Mouse (Mus musculus) brain, embryonic 18.5 days (tissue): ENCODE measurements around the gene Olfr1362.

Experiments
- DNase-seq: peaks from one replicate; pipeline ENCODE4 v3.0.0-alpha.2; 2012; ENCODE audit warnings: low read depth, low spot score

Olfr1362 gene

GRCm38 (mm10) chr13:21613922-21614321 lies at the start of gene Olfr1362:
Olfr1362 (minus strand) TSS chr13:21614022.
- no peak for DNase-seq

- DNase-seq: no peak
These were observed 49.5 kb upstream of the Olfr1362 start, which contains the start of gene Olfr1361 for GRCm38 (mm10) chr13:21663286-21663685. Olfr1361 (minus strand) TSS chr13:21663386.

GRCm38 (mm10) chr13:21642418-21642817 lies 28.6 kb upstream of the Olfr1362 start, which contains the start of gene Olfr11:
Olfr11 (minus strand) TSS chr13:21642518.
- DNase-seq: no peak

DNA sequence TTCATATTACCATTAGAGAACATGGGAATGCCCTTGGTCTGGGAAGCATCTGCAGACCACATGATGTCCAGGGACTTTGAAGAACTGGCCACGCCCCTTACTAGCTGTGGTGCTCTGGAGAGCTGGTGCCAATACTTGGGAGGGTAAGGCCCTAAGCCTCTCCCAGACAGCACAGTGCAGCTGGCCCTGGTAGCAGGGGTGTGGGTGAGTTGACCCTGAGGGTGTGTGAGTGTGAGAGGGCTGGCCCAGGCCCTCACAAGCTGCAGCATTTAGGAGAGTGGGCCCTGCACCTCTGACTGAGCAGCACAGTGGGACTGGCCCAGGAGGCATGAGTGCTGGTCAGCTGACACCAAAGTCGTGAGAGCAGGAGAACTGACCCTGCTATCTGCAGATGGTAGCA lies 22.2 kb downstream of the Olfr1362 start:
- no peak for DNase-seq

- no peak for DNase-seq
These were observed 32.2 kb downstream of the Olfr1362 start, which contains the start of gene Olfr1364 for GRCm38 (mm10) chr13:21581659-21582058. Olfr1364 (minus strand) TSS chr13:21581759.
